In genomic region chr14:56864641-56865040, GRCm38 (mm10) we compare ENCODE assay signal across 12 mouse cellular contexts. TPM values are rescaled to one million over a fixed set of nuclear protein-coding genes. Genes with fewer than 3 reads are reported as not detected.
DNase-seq lines count a peak whose midpoint lies in the region; ATAC-seq and TF ChIP-seq lines count a peak whose summit lies in the region.
"Had no signal": no experiment of that assay in that cellular context is flagged by ENCODE, and none has a peak within 500 bp of the region (broad histone marks: within the 10 kb centered on the region; RNA-seq: fewer than 3 reads in every experiment).

No protein-coding gene starts in this region.

- TF ChIP-seq CTCF in hindbrain, postnatal 0 days (IDR thresholded peaks at IDR 0.05; ENCODE audit: low read depth), result no peak

- DNase-seq in heart, postnatal 4 days, result no peak
- DNase-seq in embryonic facial prominence, embryonic 10.5 days (ENCODE audit: low spot score), result peak; percentile 29
- no peak for DNase-seq in hindbrain, postnatal 0 days (ENCODE audit: low spot score)
- no peak for DNase-seq in midbrain, embryonic 14.5 days
- DNase-seq in frontal cortex, adult 2 months (ENCODE audit: extremely low spot score in 1 of 2, low spot score in 1 of 2), result no peak
- no peak for DNase-seq in Muller cell, postnatal 12 days (ENCODE audit: inconsistent ontology term)
- no peak for DNase-seq in ovary, adult 18-20 months (ENCODE audit: low spot score)
- DNase-seq: adrenal gland, adult 2 months; cerebellum, postnatal 25 days; kidney, adult 9 months had no signal

- H3K4me1 ChIP-seq in heart, embryonic 13.5 days, result 0 out of 2 replicates have a peak, but pooled peaks cover 3% of the 10 kb centered on the region
- H3K4me1 ChIP-seq in embryonic facial prominence, embryonic 10.5 days, result peaks cover 12% of the 10 kb centered on the region; the same call in 1 of the 2 replicates
- no peaks in the 10 kb centered on the region; the same call in 1 of the 2 replicates for H3K4me1 ChIP-seq in hindbrain, postnatal 0 days (ENCODE audit: insufficient read depth, low read length)
- no peaks in the 10 kb centered on the region for H3K4me1 ChIP-seq in midbrain, embryonic 14.5 days (ENCODE audit: control insufficient read depth, insufficient read depth, low read length)

- ATAC-seq in heart, embryonic 13.5 days (ENCODE audit: extremely low read depth, insufficient number of reproducible peaks, low FRiP score, low TSS enrichment), result no peak
- no peak for ATAC-seq in hindbrain, postnatal 0 days
- no peak for ATAC-seq in midbrain, embryonic 14.5 days (ENCODE audit: low FRiP score, low TSS enrichment)

- no peaks in the 10 kb centered on the region for H3K9me3 ChIP-seq in heart, embryonic 13.5 days
- no peaks in the 10 kb centered on the region for H3K9me3 ChIP-seq in embryonic facial prominence, embryonic 10.5 days
- no peaks in the 10 kb centered on the region for H3K9me3 ChIP-seq in hindbrain, postnatal 0 days (ENCODE audit: low read length)
- H3K9me3 ChIP-seq in midbrain, embryonic 14.5 days (ENCODE audit: control insufficient read depth, low read length), result no peaks in the 10 kb centered on the region

- H3K9ac ChIP-seq in heart, embryonic 13.5 days, result peak overlapping the region; percentile 69
- no peak overlapping the region for H3K9ac ChIP-seq in hindbrain, postnatal 0 days (replicated peaks; ENCODE audit: low read length)
- H3K9ac ChIP-seq in midbrain, embryonic 14.5 days (replicated peaks; ENCODE audit: low read length), result no peak overlapping the region

- H3K4me2 ChIP-seq in heart, embryonic 13.5 days, result peak overlapping the region; percentile 79
- H3K4me2 ChIP-seq in hindbrain, postnatal 0 days (ENCODE audit: low read depth, low read length), result peak overlapping the region; percentile 55
- peak overlapping the region; percentile 49 for H3K4me2 ChIP-seq in midbrain, embryonic 14.5 days (ENCODE audit: low read length)

- 11% methylated on average over 13 of the region's 13 CpGs for WGBS in heart, embryonic 13.5 days
- WGBS in embryonic facial prominence, embryonic 10.5 days, result 4% methylated on average over 13 of the region's 13 CpGs
- WGBS in hindbrain, postnatal 0 days, result 7% methylated on average over 13 of the region's 13 CpGs
- WGBS in midbrain, embryonic 14.5 days, result 5% methylated on average over 13 of the region's 13 CpGs

- H3K36me3 ChIP-seq in heart, embryonic 13.5 days, result no peaks in the 10 kb centered on the region
- H3K36me3 ChIP-seq in embryonic facial prominence, embryonic 10.5 days (replicated peaks), result no peaks in the 10 kb centered on the region
- no peaks in the 10 kb centered on the region for H3K36me3 ChIP-seq in hindbrain, postnatal 0 days (ENCODE audit: insufficient read depth, low read length)
- H3K36me3 ChIP-seq in midbrain, embryonic 14.5 days (ENCODE audit: control insufficient read depth, insufficient read depth, low read length), result no peaks in the 10 kb centered on the region

- H3K4me3 ChIP-seq in heart, embryonic 13.5 days, result peak overlapping the region; percentile 53
- peak overlapping the region; percentile 59 for H3K4me3 ChIP-seq in embryonic facial prominence, embryonic 10.5 days
- H3K4me3 ChIP-seq in hindbrain, postnatal 0 days (ENCODE audit: low read length), result peak overlapping the region; percentile 33
- peak overlapping the region; percentile 25 for H3K4me3 ChIP-seq in midbrain, embryonic 14.5 days (replicated peaks; ENCODE audit: low read depth, low read length)
- H3K4me3 ChIP-seq: megakaryocyte, embryonic 14.5 days had no signal

- no peak overlapping the region for H3K27ac ChIP-seq in heart, embryonic 13.5 days (replicated peaks)
- H3K27ac ChIP-seq in embryonic facial prominence, embryonic 10.5 days (replicated peaks), result no peak overlapping the region; the same call in 1 of the 2 replicates
- H3K27ac ChIP-seq in hindbrain, postnatal 0 days, result no peak overlapping the region
- H3K27ac ChIP-seq in midbrain, embryonic 14.5 days (replicated peaks; ENCODE audit: low read depth, low read length), result no peak overlapping the region

- peaks cover 37% of the 10 kb centered on the region for H3K27me3 ChIP-seq in heart, embryonic 13.5 days (replicated peaks)
- H3K27me3 ChIP-seq in embryonic facial prominence, embryonic 10.5 days (replicated peaks; ENCODE audit: low read depth, poor library complexity, severe bottlenecking), result peaks cover 42% of the 10 kb centered on the region
- H3K27me3 ChIP-seq in hindbrain, postnatal 0 days (ENCODE audit: insufficient read depth, low read length), result 0 out of 2 replicates have a peak, but pooled peaks cover 6% of the 10 kb centered on the region
- H3K27me3 ChIP-seq in midbrain, embryonic 14.5 days (ENCODE audit: control insufficient read depth, insufficient read depth, low read length), result peaks cover 8% of the 10 kb centered on the region; the same call in 1 of the 2 replicates

RNA-seq across cellular contexts. Expression of gene Zmym2, which starts 21.8 kb away (rescaled TPM):
- polyA plus RNA-seq in heart, embryonic 13.5 days (2015; fragmentation: Nextera tagmentation; extraction: Ambion mirVana), result 29.8 and 30.9 TPM in 2 replicates
- total RNA-seq in heart, postnatal 4 days (2021), result 10 to 100 TPM; 41.1 to 48.8 TPM
- 67.5 and 67.7 TPM in 2 replicates for polyA plus RNA-seq in embryonic facial prominence, embryonic 10.5 days (2016; fragmentation: Nextera tagmentation; extraction: Ambion mirVana)
- total RNA-seq in hindbrain, postnatal 0 days (2014; rRNA removed), result 27.3 and 37.1 TPM in 2 replicates
- polyA plus RNA-seq in hindbrain, postnatal 0 days (2015; fragmentation: Nextera tagmentation; extraction: Ambion mirVana), result 28.5 TPM in 2 replicates
- polyA plus RNA-seq in midbrain, embryonic 14.5 days (2014; fragmentation: Nextera tagmentation; extraction: Ambion mirVana), result 61.3 and 68.7 TPM in 2 replicates
- 38.6 and 45.5 TPM in 2 replicates for polyA plus RNA-seq in frontal cortex, adult 2 months (2012; rRNA removed)

RNA-seq across cellular contexts. Expression of gene Zmym5, which starts 53.1 kb away (rescaled TPM):
- 14.7 and 15.8 TPM in 2 replicates for polyA plus RNA-seq in heart, embryonic 13.5 days (2015; fragmentation: Nextera tagmentation; extraction: Ambion mirVana)
- total RNA-seq in heart, postnatal 4 days (2021), result 10 to 100 TPM; 22.5 to 24.7 TPM
- 22.2 and 26.5 TPM in 2 replicates for polyA plus RNA-seq in embryonic facial prominence, embryonic 10.5 days (2016; fragmentation: Nextera tagmentation; extraction: Ambion mirVana)
- total RNA-seq in hindbrain, postnatal 0 days (2014; rRNA removed), result 12.1 and 12.4 TPM in 2 replicates
- polyA plus RNA-seq in hindbrain, postnatal 0 days (2015; fragmentation: Nextera tagmentation; extraction: Ambion mirVana), result 25.3 and 25.9 TPM in 2 replicates
- polyA plus RNA-seq in midbrain, embryonic 14.5 days (2014; fragmentation: Nextera tagmentation; extraction: Ambion mirVana), result 31.5 and 34.7 TPM in 2 replicates
- polyA plus RNA-seq in frontal cortex, adult 2 months (2012; rRNA removed), result 26.9 and 30.9 TPM in 2 replicates
